ENCODE assay signal across 16 mouse cellular contexts in genomic region chr4:155903246-155903645, GRCm38 (mm10). TPM values are rescaled to one million over a fixed set of nuclear protein-coding genes. Genes with fewer than 3 reads are reported as not detected.
DNase-seq lines count a peak whose midpoint lies in the region; ATAC-seq and TF ChIP-seq lines count a peak whose summit lies in the region.
"Had no signal": no experiment of that assay in that cellular context is flagged by ENCODE, and none has a peak within 500 bp of the region (broad histone marks: within the 10 kb centered on the region; RNA-seq: fewer than 3 reads in every experiment).

No protein-coding gene starts in this region.

- no peaks in the 10 kb centered on the region for H3K4me1 ChIP-seq in heart, embryonic 11.5 days (ENCODE audit: control insufficient read depth, insufficient read depth, low read length)
- 0 out of 2 replicates have a peak, but pooled peaks cover 6% of the 10 kb centered on the region for H3K4me1 ChIP-seq in lung, adult 2 months (ENCODE audit: control insufficient read depth, insufficient read depth, low read length)
- H3K4me1 ChIP-seq: embryonic facial prominence, embryonic 10.5 days; heart, embryonic 10.5 days; hindbrain, embryonic 12.5 days had no signal

- no peak for TF ChIP-seq POLR2A in lung, adult 2 months (IDR thresholded peaks at IDR 0.05; ENCODE audit: borderline replicate concordance, extremely low read depth, low read depth, low read length)

- no peak for TF ChIP-seq CTCF in lung, adult 2 months (IDR thresholded peaks at IDR 0.05; ENCODE audit: insufficient read depth, low read length)

- no peak overlapping the region for H3K27ac ChIP-seq in heart, embryonic 11.5 days (ENCODE audit: low read depth, low read length)
- H3K27ac ChIP-seq: embryonic facial prominence, embryonic 10.5 days; heart, embryonic 10.5 days; hindbrain, embryonic 12.5 days; limb, embryonic 15.5 days had no signal

- DNase-seq in cerebellum, postnatal 10 days: peak; percentile 6 to 12
- DNase-seq in cerebellum, adult 8-10 months: no peak
- peak; percentile 3 for DNase-seq in heart, postnatal 4 days
- peak; percentile 1 for DNase-seq in lung, adult 2 months
- no peak for DNase-seq in lung, postnatal 36 days
- DNase-seq in urinary bladder, postnatal 4 days (ENCODE audit: low spot score in 2 of 2): peak; percentile 14 to 56
- no peak for DNase-seq in urinary bladder, postnatal 25 days (ENCODE audit: low spot score)
- DNase-seq: adrenal gland, postnatal 36 days; gastrocnemius, postnatal 36 days; kidney, adult 18-20 months had no signal

- H3K4me3 ChIP-seq in heart, embryonic 11.5 days (ENCODE audit: low read depth, low read length): no peak overlapping the region
- no peak overlapping the region for H3K4me3 ChIP-seq in lung, adult 2 months (replicated peaks; ENCODE audit: extremely low read depth, low read depth, low read length)
- H3K4me3 ChIP-seq: embryonic facial prominence, embryonic 10.5 days; heart, embryonic 10.5 days; hindbrain, embryonic 12.5 days; limb, embryonic 15.5 days had no signal

- WGBS in heart, embryonic 11.5 days (ENCODE audit: insufficient replicate concordance): 90% methylated on average over 13 of the region's 13 CpGs
- 94% methylated on average over 13 of the region's 13 CpGs for WGBS in lung, adult 2 months

- H3K9ac ChIP-seq in heart, embryonic 11.5 days (ENCODE audit: low read depth, low read length): no peak overlapping the region
- H3K9ac ChIP-seq: hindbrain, embryonic 12.5 days; limb, embryonic 15.5 days had no signal

- ATAC-seq in heart, embryonic 11.5 days (replicated peaks; ENCODE audit: insufficient number of reproducible peaks, low FRiP score, low TSS enrichment): no peak

- H3K27me3 ChIP-seq in heart, embryonic 11.5 days (ENCODE audit: control insufficient read depth, insufficient read depth, low read length): no peaks in the 10 kb centered on the region
- H3K27me3 ChIP-seq: CH12.LX; hindbrain, embryonic 12.5 days; limb, embryonic 15.5 days had no signal

- H3K36me3 ChIP-seq in heart, embryonic 11.5 days (ENCODE audit: control insufficient read depth, insufficient read depth, low read length): peaks cover 13% of the 10 kb centered on the region; the same call in 1 of the 2 replicates

- H3K4me2 ChIP-seq in heart, embryonic 11.5 days: no peak overlapping the region
- H3K4me2 ChIP-seq: hindbrain, embryonic 12.5 days; limb, embryonic 15.5 days had no signal

- no peaks in the 10 kb centered on the region for H3K9me3 ChIP-seq in heart, embryonic 11.5 days (replicated peaks; ENCODE audit: control insufficient read depth, low read length)
- H3K9me3 ChIP-seq: embryonic facial prominence, embryonic 10.5 days; heart, embryonic 10.5 days; hindbrain, embryonic 12.5 days; limb, embryonic 15.5 days had no signal

RNA-seq across cellular contexts. Expression of gene Acap3, which starts 11.6 kb away (rescaled TPM):
- 10 to 100 TPM; 16.9 to 21.4 TPM for total RNA-seq in heart, postnatal 4 days (2021)
- polyA plus RNA-seq in heart, embryonic 11.5 days (2014; fragmentation: Nextera tagmentation; extraction: Ambion mirVana): 9.2 and 10.2 TPM in 2 replicates
- 48.3 and 50.7 TPM in 2 replicates for polyA plus RNA-seq in lung, adult 2 months (2012; rRNA removed)

RNA-seq across cellular contexts. Expression of gene Pusl1, which starts 11.7 kb away (rescaled TPM):
- total RNA-seq in heart, postnatal 4 days (2021): 10 to 100 TPM; 18.3 to 23.1 TPM
- polyA plus RNA-seq in heart, embryonic 11.5 days (2014; fragmentation: Nextera tagmentation; extraction: Ambion mirVana): 30.6 and 32.9 TPM in 2 replicates
- 82.2 and 88.0 TPM in 2 replicates for polyA plus RNA-seq in lung, adult 2 months (2012; rRNA removed)

RNA-seq across cellular contexts. Expression of gene Ints11, which starts 33.9 kb away (rescaled TPM):
- 10 to 100 TPM; 16.0 to 19.2 TPM for total RNA-seq in heart, postnatal 4 days (2021)
- polyA plus RNA-seq in heart, embryonic 11.5 days (2014; fragmentation: Nextera tagmentation; extraction: Ambion mirVana): 40.7 and 45.6 TPM in 2 replicates
- polyA plus RNA-seq in lung, adult 2 months (2012; rRNA removed): 26.7 and 27.3 TPM in 2 replicates

RNA-seq across cellular contexts. Expression of gene Cptp, which starts 34.0 kb away (rescaled TPM):
- 10 to 100 TPM in 1 of 2 experiments, 1 to 10 TPM in 1; 6.6 to 11.2 TPM for total RNA-seq in heart, postnatal 4 days (2021)
- 12.2 and 12.8 TPM in 2 replicates for polyA plus RNA-seq in heart, embryonic 11.5 days (2014; fragmentation: Nextera tagmentation; extraction: Ambion mirVana)
- polyA plus RNA-seq in lung, adult 2 months (2012; rRNA removed): 30.3 and 33.3 TPM in 2 replicates

RNA-seq across cellular contexts. Expression of gene Tas1r3, which starts 40.1 kb away (rescaled TPM):
- total RNA-seq in heart, postnatal 4 days (2021): under 1 TPM; 0.14 to 0.20 TPM
- 0.11 and 0.18 TPM in 2 replicates for polyA plus RNA-seq in heart, embryonic 11.5 days (2014; fragmentation: Nextera tagmentation; extraction: Ambion mirVana)
- polyA plus RNA-seq in lung, adult 2 months (2012; rRNA removed): 1.6 TPM in 2 replicates

Comparison
In these comparisons a context has a peak if more than half of its experiments do, and no peak if none do; other contexts are left out.
1. DNase-seq: peak in cerebellum, postnatal 10 days (2 of 2), heart, postnatal 4 days (single experiment), lung, adult 2 months (single experiment) and urinary bladder, postnatal 4 days (2 of 2); none in cerebellum, adult 8-10 months (single experiment), lung, postnatal 36 days (single experiment) and urinary bladder, postnatal 25 days (single experiment).